Mouse (Mus musculus) megakaryocyte-erythroid progenitor cell, adult 5-6 weeks (primary cell): ENCODE results near the gene Cmbl. TPM values are rescaled to one million over a fixed set of nuclear protein-coding genes. Genes with fewer than 3 reads are reported as not detected.

Source experiments
- ATAC-seq: replicated peaks from 2 replicates; pipeline ENCODE4 v1.8.0; 2016; ENCODE audit warnings: mild to moderate bottlenecking, inconsistent platforms; ENCODE audit not compliant: severe bottlenecking, poor library complexity, low FRiP score, low TSS enrichment
- total RNA-seq, 2 experiments: library from RNA; stranded (forward) in 1 of 2; stranded (reverse) in 1 of 2; fragments of 200-1000, 215-1000 nt in 1 of 2; fragments of >200 nt in 1 of 2; fragmentation: Nextera tagmentation in 1 of 2; gene quantifications; 2 replicates each; pipeline ENCODE4 v1.2.3; 2014 to 2017

Cmbl gene
- total RNA-seq, 2 experiments from 2014 or later: not detected

- ATAC-seq: no peak
Measured at GRCm38 (mm10) chr15:31606821-31607220, 41.6 kb downstream of the Cmbl start.

- ATAC-seq: no peak
Measured at GRCm38 (mm10) chr15:31611027-31611426, 45.8 kb downstream of the Cmbl start.

- ATAC-seq: no peak
Measured at GRCm38 (mm10) chr15:31611976-31612375, 46.8 kb downstream of the Cmbl start.

GRCm38 (mm10) chr15:31613826-31614453, 48.8 kb downstream of the Cmbl start:
- no peak for ATAC-seq

GRCm38 (mm10) chr15:31614666-31615065, 49.5 kb downstream of the Cmbl start:
- ATAC-seq: no peak

GRCm38 (mm10) chr15:31617261-31617660, 52.1 kb downstream of the Cmbl start:
- ATAC-seq: no peak

- ATAC-seq: no peak
Measured at GRCm38 (mm10) chr15:31619521-31619920, 54.3 kb downstream of the Cmbl start.

GRCm38 (mm10) chr15:31627277-31628154, 62.3 kb downstream of the Cmbl start:
- no peak for ATAC-seq

GRCm38 (mm10) chr15:31628180-31628579, 63.0 kb downstream of the Cmbl start:
- no peak for ATAC-seq

- ATAC-seq: no peak
Measured at GRCm38 (mm10) chr15:31629556-31629955, 64.4 kb downstream of the Cmbl start.

- no peak for ATAC-seq
Measured at GRCm38 (mm10) chr15:31631396-31631858, 66.2 kb downstream of the Cmbl start.

GRCm38 (mm10) chr15:31632478-31632877, 67.3 kb downstream of the Cmbl start:
- ATAC-seq: no peak

- no peak for ATAC-seq
Measured at GRCm38 (mm10) chr15:31634582-31634981, 69.4 kb downstream of the Cmbl start.

GRCm38 (mm10) chr15:31636091-31636595, 71.0 kb downstream of the Cmbl start:
- no peak for ATAC-seq

Other genes with a start within 250 kb of the Cmbl start
- gene Ankrd33b, start 197.7 kb upstream of the Cmbl start, total RNA-seq (2014; fragmentation: Nextera tagmentation): 1.6 TPM in 1 of 2 replicates, not detected in the other
- gene Ankrd33b, start 197.7 kb upstream of the Cmbl start, total RNA-seq (2017): not detected in 2 replicates
- not detected in 2 replicates for gene Ropn1l, start 111.7 kb upstream of the Cmbl start, total RNA-seq (2014; fragmentation: Nextera tagmentation)
- gene Ropn1l, start 111.7 kb upstream of the Cmbl start, total RNA-seq (2017): not detected in 2 replicates
- gene March6, start 34.3 kb upstream of the Cmbl start, total RNA-seq (2014; fragmentation: Nextera tagmentation): 57.2 and 60.8 TPM in 2 replicates
- 53.1 and 62.4 TPM in 2 replicates for gene March6, start 34.3 kb upstream of the Cmbl start, total RNA-seq (2017)
- gene Cct5, start 36.4 kb downstream of the Cmbl start, total RNA-seq (2014; fragmentation: Nextera tagmentation): 506 and 590 TPM in 2 replicates
- gene Cct5, start 36.4 kb downstream of the Cmbl start, total RNA-seq (2017): 614 and 625 TPM in 2 replicates
- gene Fam173b, start 36.5 kb downstream of the Cmbl start, total RNA-seq (2014; fragmentation: Nextera tagmentation): 15.0 and 22.3 TPM in 2 replicates
- gene Fam173b, start 36.5 kb downstream of the Cmbl start, total RNA-seq (2017): 5.7 and 11.0 TPM in 2 replicates